Mouse (Mus musculus) kidney, adult 2 months (tissue): ENCODE results near the gene Mcee.

Source experiments
- CTCF ChIP-seq: fragments of 200-500 bp; conservative IDR thresholded peaks from 2 replicates; pipeline ENCODE4 v1.5.1; 2011; ENCODE audit warnings: low read depth, mild to moderate bottlenecking, control low read depth, low read length, moderate library complexity, mixed read lengths; ENCODE audit not compliant: insufficient read depth, insufficient read length
- POLR2A ChIP-seq: fragments of 200-500 bp; IDR thresholded peaks from one replicate; pipeline ENCODE4 v1.6.1; 2011; ENCODE audit warnings: low read depth, low read length, control low read depth

GRCm38 (mm10) chr7:64347813-64348212 lies 44.6 kb upstream of the Mcee start:
- TF ChIP-seq CTCF (no peak), POLR2A (no peak)
